Mouse (Mus musculus): ENCODE results near the gene Evl.

GRCm38 (mm10) chr12:108722464-108722863, 167.9 kb downstream of the Evl start:
- no peak for TF ChIP-seq MAFK (IDR thresholded peaks at IDR 0.05; ENCODE audit: insufficient read depth, low read depth, low read length)
- no peak for TF ChIP-seq ZC3H11A (IDR thresholded peaks at IDR 0.05; ENCODE audit: borderline replicate concordance, low read depth, low read length)
- TF ChIP-seq CHD2 (IDR thresholded peaks at IDR 0.05; ENCODE audit: low read depth, low read length): no peak
- no peak for TF ChIP-seq HCFC1 (IDR thresholded peaks at IDR 0.05; ENCODE audit: borderline replicate concordance, insufficient read depth, low read length)
